Mouse (Mus musculus): ENCODE data around the gene Prcd. TPM values are rescaled to one million over a fixed set of nuclear protein-coding genes. Genes with fewer than 3 reads are reported as not detected.

The Prcd gene
- polyA plus RNA-seq, 1 experiment from 2014 or later = 0.97 TPM

DNA sequence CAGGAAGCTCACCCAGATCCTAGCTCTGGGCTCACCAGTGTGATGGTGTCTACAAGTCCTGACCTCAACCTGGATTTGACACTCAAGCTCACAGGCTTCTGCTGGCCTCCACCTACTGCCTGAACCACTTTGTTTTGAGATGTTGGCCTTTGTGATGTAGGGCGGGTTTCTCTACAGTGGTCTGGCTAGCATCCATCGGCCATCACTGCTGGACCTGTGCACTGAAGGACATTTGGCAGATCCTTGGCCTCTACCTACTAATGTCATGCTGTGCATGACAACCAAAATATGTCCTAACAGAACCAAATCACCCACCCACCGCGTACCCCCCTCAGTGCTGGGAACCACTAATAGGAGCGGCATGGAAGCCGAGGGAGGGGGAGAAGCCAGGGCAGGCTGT is 25.8 kb downstream of the Prcd start:
- no peaks in the 10 kb centered on the region for H3K9me3 ChIP-seq (ENCODE audit: control insufficient read depth, low read length)
- H3K27me3 ChIP-seq (ENCODE audit: control insufficient read depth, insufficient read depth, low read length) = no peaks in the 10 kb centered on the region
- no peak overlapping the region for H3K27ac ChIP-seq (replicated peaks; ENCODE audit: low read depth, low read length)
- H3K4me3 ChIP-seq (ENCODE audit: low read depth, low read length) = no peak overlapping the region
- H3K4me1 ChIP-seq (ENCODE audit: control insufficient read depth, insufficient read depth, low read length) = no peaks in the 10 kb centered on the region
- DNase-seq (ENCODE audit: low spot score) (no peak), ATAC-seq (ENCODE audit: insufficient number of reproducible peaks, low FRiP score, low TSS enrichment, low read depth) (no peak)
- 91% methylated on average over 6 of the region's 6 CpGs for WGBS
- no peak overlapping the region for H3K9ac ChIP-seq (ENCODE audit: low read length)
- H3K4me2 ChIP-seq (ENCODE audit: low read depth, severe bottlenecking) = no peak overlapping the region
- peaks cover 20% of the 10 kb centered on the region; the same call in 1 of the 2 replicates for H3K36me3 ChIP-seq (ENCODE audit: control insufficient read depth, insufficient read depth, low read length)

DNA sequence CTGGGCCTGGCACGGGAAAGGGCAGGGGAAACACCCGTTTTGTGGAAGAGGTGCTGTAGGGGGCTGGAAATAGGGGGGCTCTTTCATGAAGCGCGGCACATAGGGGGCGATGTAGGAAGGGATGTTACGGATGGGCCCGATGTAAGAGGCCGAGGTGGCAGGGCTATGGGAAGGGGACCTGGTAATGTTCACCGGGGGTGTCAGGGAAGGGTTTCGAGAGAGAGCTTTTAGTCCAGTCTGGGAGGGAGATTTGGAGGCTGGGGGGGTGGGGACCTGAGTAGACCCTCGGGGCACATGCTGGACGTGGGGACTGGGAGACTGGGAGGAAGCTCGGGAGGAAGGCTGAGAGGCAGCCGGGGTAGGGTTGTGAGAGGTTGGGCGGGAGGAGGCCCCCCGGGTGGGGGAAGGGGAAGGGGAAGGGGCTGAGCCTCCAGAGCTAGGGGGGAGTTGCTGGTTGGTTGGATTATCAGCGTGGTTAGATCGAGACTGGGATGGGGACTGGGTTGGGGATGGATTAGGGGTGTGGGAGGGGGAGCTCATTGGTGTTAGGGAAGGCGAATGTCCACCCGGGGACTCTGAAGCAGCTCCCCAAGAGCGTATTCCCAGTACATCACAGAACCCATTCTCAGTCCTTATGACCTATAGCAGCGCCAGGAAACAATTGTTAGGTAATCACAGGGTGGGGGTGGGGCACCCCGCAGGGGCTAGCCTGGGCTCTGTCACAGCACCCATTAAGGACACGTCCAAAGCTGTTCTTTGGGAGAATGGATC is 27.2 kb downstream of the Prcd start:
- WGBS = 76% methylated on average over 23 of the region's 24 CpGs
- Histone ChIP-seq H3K27ac (replicated peaks; ENCODE audit: low read depth, low read length) (no peak overlapping the region), H3K4me3 (ENCODE audit: low read depth, low read length) (no peak overlapping the region), H3K27me3 (ENCODE audit: control insufficient read depth, insufficient read depth, low read length) (no peaks in the 10 kb centered on the region), H3K9me3 (ENCODE audit: control insufficient read depth, low read length) (no peaks in the 10 kb centered on the region), H3K36me3 (ENCODE audit: control insufficient read depth, insufficient read depth, low read length) (peaks cover 13% of the 10 kb centered on the region; the same call in 1 of the 2 replicates), H3K4me2 (ENCODE audit: low read depth, severe bottlenecking) (no peak overlapping the region), H3K4me1 (ENCODE audit: control insufficient read depth, insufficient read depth, low read length) (no peaks in the 10 kb centered on the region), H3K9ac (ENCODE audit: low read length) (no peak overlapping the region)
- ATAC-seq (ENCODE audit: insufficient number of reproducible peaks, low FRiP score, low TSS enrichment, low read depth) = no peak
- no peak for DNase-seq (ENCODE audit: low spot score)

DNA sequence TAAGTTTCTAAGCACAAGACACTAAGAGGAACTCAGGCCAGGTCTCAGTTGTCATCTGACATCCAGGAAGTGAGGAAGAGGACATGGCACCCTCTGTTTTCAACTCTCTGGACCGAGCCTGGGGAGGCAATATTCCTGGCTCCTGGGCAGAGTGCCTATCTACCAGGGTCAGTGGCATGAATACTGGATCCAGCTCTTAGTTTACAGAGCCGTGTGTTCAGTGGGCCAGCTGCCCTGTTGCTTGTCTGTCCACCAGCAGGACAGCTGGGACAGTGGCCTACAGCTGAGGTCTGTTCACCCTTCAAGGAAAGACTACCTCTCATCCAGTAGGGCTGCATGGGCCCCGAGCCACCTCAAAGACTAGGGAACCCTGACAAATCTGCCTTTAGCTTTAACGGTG is 27.8 kb downstream of the Prcd start:
- 84% methylated on average over 4 of the region's 4 CpGs for WGBS
- Histone ChIP-seq H3K9ac (ENCODE audit: low read length) (no peak overlapping the region), H3K36me3 (ENCODE audit: control insufficient read depth, insufficient read depth, low read length) (peaks cover 8% of the 10 kb centered on the region; the same call in 1 of the 2 replicates), H3K27me3 (ENCODE audit: control insufficient read depth, insufficient read depth, low read length) (no peaks in the 10 kb centered on the region), H3K9me3 (ENCODE audit: control insufficient read depth, low read length) (no peaks in the 10 kb centered on the region), H3K27ac (replicated peaks; ENCODE audit: low read depth, low read length) (no peak overlapping the region), H3K4me2 (ENCODE audit: low read depth, severe bottlenecking) (no peak overlapping the region), H3K4me1 (ENCODE audit: control insufficient read depth, insufficient read depth, low read length) (no peaks in the 10 kb centered on the region), H3K4me3 (ENCODE audit: low read depth, low read length) (no peak overlapping the region)
- no peak for ATAC-seq (ENCODE audit: insufficient number of reproducible peaks, low FRiP score, low TSS enrichment, low read depth)
- DNase-seq (ENCODE audit: low spot score) = no peak

DNA sequence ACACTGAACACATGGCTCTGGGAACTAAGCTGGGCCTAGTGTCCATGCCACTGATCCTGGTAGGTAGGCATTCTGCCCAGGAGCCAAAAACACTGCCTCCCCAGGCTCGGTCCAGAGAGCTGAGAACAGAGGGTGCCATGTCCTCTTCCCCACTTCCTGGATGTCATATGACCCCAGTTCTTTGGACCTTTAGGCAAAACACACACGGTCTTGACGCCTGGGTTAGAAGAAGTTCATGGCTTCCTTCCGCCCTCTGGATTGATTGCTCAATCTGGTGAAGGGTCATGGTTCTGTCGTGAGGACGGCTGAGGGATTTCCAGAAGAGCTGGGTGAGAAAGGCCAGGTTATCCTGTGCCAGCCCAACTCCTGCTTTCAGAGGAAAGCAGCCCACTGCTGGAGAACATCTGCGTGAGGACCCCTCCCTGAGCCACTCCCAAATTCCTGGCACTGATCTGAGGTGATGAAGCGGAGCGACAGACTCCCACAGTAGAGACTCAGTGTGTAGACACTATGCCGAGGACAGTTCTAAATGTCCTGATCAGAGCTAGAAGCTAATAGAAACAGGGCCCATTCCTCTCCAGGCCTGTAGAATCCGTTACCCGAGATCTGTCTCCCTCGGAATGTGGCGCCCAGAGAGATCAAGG is 29.3 kb downstream of the Prcd start:
- 74% methylated on average over 14 of the region's 14 CpGs for WGBS

DNA sequence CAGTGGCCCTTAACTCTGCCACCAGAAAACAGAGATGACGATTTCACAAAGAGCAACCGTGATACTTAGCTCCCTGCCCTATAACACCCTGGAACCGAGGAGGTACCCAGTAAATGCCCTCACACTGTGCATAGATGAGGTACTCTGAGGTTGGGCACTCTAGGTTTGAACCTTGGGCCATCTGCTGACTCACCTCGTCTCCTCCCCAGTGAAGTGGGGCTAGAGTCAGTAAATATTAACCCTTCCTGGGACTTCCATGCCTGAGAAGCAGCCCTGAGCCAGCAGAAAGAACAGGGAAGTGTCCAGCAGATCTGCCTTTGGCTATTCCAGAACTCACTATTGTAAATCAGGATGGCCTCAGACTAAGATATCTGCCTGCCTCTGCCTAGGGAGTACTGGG is 30.4 kb downstream of the Prcd start:
- no peak for ATAC-seq (ENCODE audit: insufficient number of reproducible peaks, low FRiP score, low TSS enrichment, low read depth)
- no peak overlapping the region for H3K27ac ChIP-seq (replicated peaks; ENCODE audit: low read depth, low read length)
- no peak overlapping the region for H3K4me2 ChIP-seq (ENCODE audit: low read depth, severe bottlenecking)
- no peak for DNase-seq (ENCODE audit: low spot score)
- no peak overlapping the region for H3K4me3 ChIP-seq (ENCODE audit: low read depth, low read length)
- H3K9me3 ChIP-seq (ENCODE audit: control insufficient read depth, low read length) = no peaks in the 10 kb centered on the region
- H3K4me1 ChIP-seq (ENCODE audit: control insufficient read depth, insufficient read depth, low read length) = no peaks in the 10 kb centered on the region
- peaks cover 3% of the 10 kb centered on the region; the same call in 1 of the 2 replicates for H3K36me3 ChIP-seq (ENCODE audit: control insufficient read depth, insufficient read depth, low read length)
- H3K27me3 ChIP-seq (ENCODE audit: control insufficient read depth, insufficient read depth, low read length) = no peaks in the 10 kb centered on the region
- WGBS = 82% methylated on average over 4 of the region's 4 CpGs
- no peak overlapping the region for H3K9ac ChIP-seq (ENCODE audit: low read length)

More for the DNA sequence above, 29.3 kb downstream of the Prcd start:
- H3K36me3 ChIP-seq (ENCODE audit: control insufficient read depth, insufficient read depth, low read length) = peaks cover 3% of the 10 kb centered on the region; the same call in 1 of the 2 replicates
- no peak overlapping the region for H3K4me2 ChIP-seq (ENCODE audit: low read depth, severe bottlenecking)
- no peaks in the 10 kb centered on the region for H3K4me1 ChIP-seq (ENCODE audit: control insufficient read depth, insufficient read depth, low read length)
- ATAC-seq (ENCODE audit: insufficient number of reproducible peaks, low FRiP score, low TSS enrichment, low read depth) (no peak), DNase-seq (ENCODE audit: low spot score) (no peak)
- H3K4me3 ChIP-seq (ENCODE audit: low read depth, low read length) = no peak overlapping the region
- H3K9me3 ChIP-seq (ENCODE audit: control insufficient read depth, low read length) = no peaks in the 10 kb centered on the region
- no peaks in the 10 kb centered on the region for H3K27me3 ChIP-seq (ENCODE audit: control insufficient read depth, insufficient read depth, low read length)
- no peak overlapping the region for H3K9ac ChIP-seq (ENCODE audit: low read length)
- no peak overlapping the region for H3K27ac ChIP-seq (replicated peaks; ENCODE audit: low read depth, low read length)

DNA sequence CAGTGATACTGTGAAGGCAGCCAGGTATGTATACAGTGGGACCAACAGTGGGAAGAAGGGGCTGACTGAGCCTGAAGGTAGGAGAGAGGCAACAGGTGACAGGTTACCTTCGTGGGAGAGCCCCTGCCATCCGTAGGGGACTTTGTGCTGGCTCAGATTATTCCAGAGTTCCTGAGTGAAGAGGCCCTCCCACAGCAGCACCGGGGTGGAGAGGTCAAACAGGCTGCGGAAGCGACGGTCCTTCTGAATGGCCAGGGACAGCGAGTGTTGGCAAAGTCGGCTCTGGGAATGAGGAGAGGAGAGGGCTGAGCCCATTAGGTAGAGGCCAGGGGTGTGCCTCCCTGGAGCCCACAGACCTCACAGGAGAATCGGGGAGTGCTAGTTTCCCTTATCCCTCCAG is 32.4 kb downstream of the Prcd start:
- H3K4me3 ChIP-seq (ENCODE audit: low read depth, low read length) = no peak overlapping the region
- peaks cover 3% of the 10 kb centered on the region; the same call in 1 of the 2 replicates for H3K36me3 ChIP-seq (ENCODE audit: control insufficient read depth, insufficient read depth, low read length)
- H3K4me2 ChIP-seq (ENCODE audit: low read depth, severe bottlenecking) = no peak overlapping the region
- no peaks in the 10 kb centered on the region for H3K27me3 ChIP-seq (ENCODE audit: control insufficient read depth, insufficient read depth, low read length)
- H3K9me3 ChIP-seq (ENCODE audit: control insufficient read depth, low read length) = no peaks in the 10 kb centered on the region
- H3K27ac ChIP-seq (replicated peaks; ENCODE audit: low read depth, low read length) = no peak overlapping the region
- H3K9ac ChIP-seq (ENCODE audit: low read length) = no peak overlapping the region
- ATAC-seq (ENCODE audit: insufficient number of reproducible peaks, low FRiP score, low TSS enrichment, low read depth) = no peak
- H3K4me1 ChIP-seq (ENCODE audit: control insufficient read depth, insufficient read depth, low read length) = no peaks in the 10 kb centered on the region
- DNase-seq (ENCODE audit: low spot score) = no peak
- WGBS = 80% methylated on average over 9 of the region's 9 CpGs

DNA sequence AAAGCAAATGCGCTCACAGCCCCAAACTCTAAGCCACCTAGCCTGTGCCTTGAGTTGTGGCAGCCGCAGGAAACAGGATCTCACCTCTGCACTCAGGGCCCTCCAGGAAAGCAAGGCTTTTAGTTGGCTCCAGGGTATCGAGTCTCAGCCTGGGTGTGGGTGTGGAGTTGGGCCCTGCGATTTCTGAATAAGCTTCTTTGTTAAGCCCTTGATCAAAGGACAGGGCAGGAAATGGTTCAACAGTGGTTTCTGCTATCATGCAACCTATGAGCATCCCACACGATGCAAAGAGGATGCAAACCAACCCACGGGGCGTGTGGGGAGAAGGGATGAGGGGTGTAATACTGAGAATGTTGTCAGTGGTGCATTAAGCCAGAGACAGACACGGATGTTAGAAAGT is 34.6 kb downstream of the Prcd start:
- WGBS = 80% methylated on average over 8 of the region's 8 CpGs
- DNase-seq (ENCODE audit: low spot score) (no peak), ATAC-seq (ENCODE audit: insufficient number of reproducible peaks, low FRiP score, low TSS enrichment, low read depth) (no peak)
- Histone ChIP-seq H3K4me3 (ENCODE audit: low read depth, low read length) (no peak overlapping the region), H3K36me3 (ENCODE audit: control insufficient read depth, insufficient read depth, low read length) (no peaks in the 10 kb centered on the region), H3K27me3 (ENCODE audit: control insufficient read depth, insufficient read depth, low read length) (no peaks in the 10 kb centered on the region), H3K27ac (replicated peaks; ENCODE audit: low read depth, low read length) (no peak overlapping the region), H3K9me3 (ENCODE audit: control insufficient read depth, low read length) (no peaks in the 10 kb centered on the region), H3K4me2 (ENCODE audit: low read depth, severe bottlenecking) (no peak overlapping the region), H3K4me1 (ENCODE audit: control insufficient read depth, insufficient read depth, low read length) (no peaks in the 10 kb centered on the region), H3K9ac (ENCODE audit: low read length) (no peak overlapping the region; the same call in 1 of the 2 replicates)

DNA sequence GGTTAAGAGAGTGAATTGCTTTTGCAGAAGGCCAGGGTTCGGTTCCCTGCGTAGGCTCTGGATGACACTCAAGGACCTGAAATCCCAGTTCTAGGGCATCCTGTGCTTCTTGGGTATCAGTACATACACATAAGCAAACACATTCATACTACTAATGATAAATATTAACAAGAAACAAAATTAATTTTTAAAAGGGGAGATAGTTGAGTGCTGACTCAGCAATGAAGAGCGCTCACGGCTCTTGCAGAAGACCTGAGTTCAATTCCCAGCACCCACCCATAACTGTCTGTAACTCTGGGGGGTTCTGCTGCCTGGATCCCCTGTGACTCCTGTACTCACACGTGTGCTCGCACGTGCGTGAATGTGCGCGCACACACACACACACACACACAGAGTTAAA is 36.3 kb downstream of the Prcd start:
- no peak overlapping the region for H3K4me3 ChIP-seq (ENCODE audit: low read depth, low read length)
- no peak overlapping the region for H3K9ac ChIP-seq (ENCODE audit: low read length)
- ATAC-seq (ENCODE audit: insufficient number of reproducible peaks, low FRiP score, low TSS enrichment, low read depth) (no peak), DNase-seq (ENCODE audit: low spot score) (no peak)
- H3K4me1 ChIP-seq (ENCODE audit: control insufficient read depth, insufficient read depth, low read length) = peaks cover 4% of the 10 kb centered on the region
- no peak overlapping the region for H3K27ac ChIP-seq (replicated peaks; ENCODE audit: low read depth, low read length)
- H3K4me2 ChIP-seq (ENCODE audit: low read depth, severe bottlenecking) = no peak overlapping the region
- peaks cover 12% of the 10 kb centered on the region for H3K27me3 ChIP-seq (ENCODE audit: control insufficient read depth, insufficient read depth, low read length)
- WGBS = 95% methylated on average over 10 of the region's 10 CpGs
- H3K9me3 ChIP-seq (ENCODE audit: control insufficient read depth, low read length) = no peaks in the 10 kb centered on the region
- H3K36me3 ChIP-seq (ENCODE audit: control insufficient read depth, insufficient read depth, low read length) = no peaks in the 10 kb centered on the region

All from limb, embryonic 11.5 days (tissue).